Mouse (Mus musculus): ENCODE measurements around the gene Olfr140.

Gene Olfr140

GRCm38 (mm10) chr2:90063494-90063893 is at the start of gene Olfr140:
Gene Olfr140, minus strand, starts transcription at chr2:90063594.
- DNase-seq, result no peak

GRCm38 (mm10) chr2:90070065-90070464 is 6.7 kb upstream of the Olfr140 start:
- DNase-seq, result no peak

DNA sequence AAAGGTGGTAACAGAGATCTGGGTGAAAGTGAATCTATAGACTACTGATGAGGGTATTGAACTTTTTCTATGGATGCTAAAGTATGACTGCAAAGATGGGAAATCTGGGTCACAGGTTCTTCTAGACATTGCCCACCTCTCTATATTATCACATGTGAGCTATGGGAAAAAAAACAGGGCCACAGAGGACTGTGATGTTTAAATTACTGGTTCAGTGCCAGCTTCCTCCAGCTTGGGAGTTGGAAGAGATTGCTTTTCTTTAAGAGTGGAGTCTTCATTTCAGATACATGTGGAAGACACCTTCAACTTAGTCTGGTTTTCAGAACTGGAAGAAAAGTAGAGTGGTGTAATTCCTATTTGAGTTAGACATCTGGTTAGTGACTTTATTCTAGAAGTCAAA is 28.4 kb downstream of the Olfr140 start, which contains the start of gene Olfr1265:
Gene Olfr1265, plus strand, starts transcription at position 301 of the 400 bp plus-strand sequence.
- no peak for DNase-seq

DNA sequence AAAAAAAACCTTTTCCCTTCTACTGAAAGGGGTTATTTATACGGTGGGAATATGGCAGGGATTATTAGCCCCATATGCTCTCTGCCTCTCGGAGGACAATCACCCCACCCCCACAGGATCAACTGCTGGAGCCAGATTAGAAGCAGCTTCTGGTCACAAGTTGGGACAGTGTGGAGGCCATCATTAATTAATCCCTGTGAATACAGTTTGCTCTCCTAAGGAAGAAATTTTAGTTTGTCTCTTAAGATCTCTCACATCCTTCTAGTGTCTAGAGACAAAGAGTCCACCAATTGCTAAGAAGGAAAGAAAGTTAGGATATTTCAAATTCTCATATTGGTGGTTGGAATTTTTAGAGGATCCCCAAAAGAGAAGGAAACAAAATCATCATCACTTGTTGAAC is 37.9 kb downstream of the Olfr140 start, which contains the start of gene Olfr1264:
Gene Olfr1264, minus strand, starts transcription at position 101 of the 400 bp plus-strand sequence.
- no peak for DNase-seq

DNA sequence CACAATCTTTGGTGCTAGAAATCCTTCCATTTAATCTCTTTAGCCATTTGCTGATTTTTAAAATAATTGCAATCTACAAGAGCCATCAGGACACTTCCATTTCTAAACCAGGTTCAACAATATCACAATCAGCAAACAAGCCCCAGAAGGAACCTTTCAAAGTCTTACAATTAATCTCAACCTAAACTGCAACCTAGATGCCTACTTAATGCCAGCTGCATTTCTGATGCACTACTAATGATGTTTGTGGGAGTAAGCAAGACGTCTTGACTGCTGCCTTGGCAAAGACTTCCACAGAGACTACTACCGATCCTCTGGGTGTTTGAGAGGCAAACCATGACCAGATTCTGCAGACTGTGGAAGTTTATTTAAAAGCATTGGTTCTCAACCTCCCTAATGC is 51.6 kb downstream of the Olfr140 start, which contains the start of gene Olfr1263:
Gene Olfr1263, plus strand, starts transcription at position 301 of the 400 bp plus-strand sequence.
- no peak for DNase-seq

- DNase-seq, result no peak
These were observed 63.5 kb downstream of the Olfr140 start, which contains the start of gene Olfr1262 for GRCm38 (mm10) chr2:89999845-90000244. Gene Olfr1262, plus strand, starts transcription at chr2:90000145.
